Mouse (Mus musculus): Measurements from ENCODE around the gene Ppl. TPM values are rescaled to one million over a fixed set of nuclear protein-coding genes. Genes with fewer than 3 reads are reported as not detected.

The Ppl gene
- 4.8 TPM for polyA plus RNA-seq (2014; fragmentation: Illumina TruSeq; extraction: RNeasy Lipid Tissue Mini Kit (QIAGEN cat#74804); ENCODE audit: low read depth, low replicate concordance)

DNA sequence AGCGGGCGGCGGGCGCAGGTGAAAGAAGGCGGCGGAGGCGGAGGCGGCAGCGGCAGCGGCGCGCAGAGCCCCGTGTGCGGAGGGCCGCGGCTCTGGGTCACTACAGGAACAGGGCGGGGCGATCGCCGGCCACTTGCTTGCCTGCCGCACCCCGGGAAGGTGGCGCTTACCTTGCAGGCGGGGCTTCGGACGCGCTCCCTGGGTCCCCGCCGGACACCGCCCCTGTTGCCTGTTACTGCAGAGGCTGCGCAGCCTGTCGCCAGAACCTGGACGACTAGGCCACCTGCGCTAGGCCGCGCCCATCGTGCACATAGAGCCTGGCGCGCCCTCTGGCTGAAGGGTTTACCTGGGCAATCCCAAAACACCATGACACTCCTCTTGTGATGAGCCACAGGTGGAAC, at the start of gene Ppl:
TSS of gene Ppl (minus strand) at position 21 of the 401 bp plus-strand sequence.

GRCm38 (mm10) chr16:5147037-5147385, 14.8 kb upstream of the Ppl start, which contains the start of gene Sec14l5:
Gene Sec14l5 (plus strand): TSS chr16:5147109.

GRCm38 (mm10) chr16:5049774-5050234, 82.4 kb downstream of the Ppl start, which contains the start of the genes Glyr1 and Ubn1:
Gene Glyr1 (minus strand): TSS chr16:5049863.
Gene Ubn1 (plus strand): TSS chr16:5050057.

Other genes starting within 250 kb of the Ppl start
- 6.2 TPM for gene Mgrn1, start 246.2 kb downstream of the Ppl start, polyA plus RNA-seq (2014; fragmentation: Illumina TruSeq; extraction: RNeasy Lipid Tissue Mini Kit (QIAGEN cat#74804); ENCODE audit: low read depth, low replicate concordance)
- gene Nudt16l1, start 193.7 kb downstream of the Ppl start, polyA plus RNA-seq (2014; fragmentation: Illumina TruSeq; extraction: RNeasy Lipid Tissue Mini Kit (QIAGEN cat#74804); ENCODE audit: low read depth, low replicate concordance) = 4.2 TPM
- 3.4 TPM for gene Anks3, start 168.2 kb downstream of the Ppl start, polyA plus RNA-seq (2014; fragmentation: Illumina TruSeq; extraction: RNeasy Lipid Tissue Mini Kit (QIAGEN cat#74804); ENCODE audit: low read depth, low replicate concordance)
- gene Sept12, start 134.6 kb downstream of the Ppl start, polyA plus RNA-seq (2014; fragmentation: Illumina TruSeq; extraction: RNeasy Lipid Tissue Mini Kit (QIAGEN cat#74804); ENCODE audit: low read depth, low replicate concordance) = not detected
- not detected for gene Smim22, start 125.1 kb downstream of the Ppl start, polyA plus RNA-seq (2014; fragmentation: Illumina TruSeq; extraction: RNeasy Lipid Tissue Mini Kit (QIAGEN cat#74804); ENCODE audit: low read depth, low replicate concordance)
- 1.7 TPM for gene Rogdi, start 118.9 kb downstream of the Ppl start, polyA plus RNA-seq (2014; fragmentation: Illumina TruSeq; extraction: RNeasy Lipid Tissue Mini Kit (QIAGEN cat#74804); ENCODE audit: low read depth, low replicate concordance)
- gene Glyr1, start 82.6 kb downstream of the Ppl start, polyA plus RNA-seq (2014; fragmentation: Illumina TruSeq; extraction: RNeasy Lipid Tissue Mini Kit (QIAGEN cat#74804); ENCODE audit: low read depth, low replicate concordance) = 48.3 TPM
- 7.8 TPM for gene Ubn1, start 82.4 kb downstream of the Ppl start, polyA plus RNA-seq (2014; fragmentation: Illumina TruSeq; extraction: RNeasy Lipid Tissue Mini Kit (QIAGEN cat#74804); ENCODE audit: low read depth, low replicate concordance)
- not detected for gene Sec14l5, start 14.7 kb upstream of the Ppl start, polyA plus RNA-seq (2014; fragmentation: Illumina TruSeq; extraction: RNeasy Lipid Tissue Mini Kit (QIAGEN cat#74804); ENCODE audit: low read depth, low replicate concordance)
- gene Nagpa, start 71.6 kb upstream of the Ppl start, polyA plus RNA-seq (2014; fragmentation: Illumina TruSeq; extraction: RNeasy Lipid Tissue Mini Kit (QIAGEN cat#74804); ENCODE audit: low read depth, low replicate concordance) = 2.7 TPM
- gene AU021092, start 89.9 kb upstream of the Ppl start, polyA plus RNA-seq (2014; fragmentation: Illumina TruSeq; extraction: RNeasy Lipid Tissue Mini Kit (QIAGEN cat#74804); ENCODE audit: low read depth, low replicate concordance) = 0.40 TPM
- 1.7 TPM for gene Alg1, start 101.2 kb upstream of the Ppl start, polyA plus RNA-seq (2014; fragmentation: Illumina TruSeq; extraction: RNeasy Lipid Tissue Mini Kit (QIAGEN cat#74804); ENCODE audit: low read depth, low replicate concordance)
- 2.4 TPM for gene Eef2kmt, start 123.6 kb upstream of the Ppl start, polyA plus RNA-seq (2014; fragmentation: Illumina TruSeq; extraction: RNeasy Lipid Tissue Mini Kit (QIAGEN cat#74804); ENCODE audit: low read depth, low replicate concordance)

All from liver, adult 10 weeks (tissue).